Mouse (Mus musculus): ENCODE data around the gene Pebp1.

Gene Pebp1

DNA sequence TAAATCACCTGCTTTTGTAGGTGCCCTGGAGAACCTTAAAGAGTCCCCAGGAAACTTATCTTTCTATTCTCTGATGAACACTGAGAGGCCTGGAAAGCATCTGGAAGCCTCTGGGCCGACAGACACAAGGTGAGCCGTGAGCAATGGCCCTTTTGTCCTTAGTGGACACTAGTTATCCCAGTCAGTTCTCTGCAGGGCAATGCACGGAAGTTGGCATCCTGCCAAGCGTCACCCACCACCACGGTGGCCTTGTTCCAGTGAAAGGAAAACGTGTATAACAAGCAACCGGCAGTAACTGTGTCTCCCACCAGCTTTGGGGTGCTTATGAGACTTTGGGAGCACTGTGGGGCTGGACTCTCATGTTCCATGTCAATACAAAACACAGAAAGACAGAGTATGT, 2.7 kb downstream of the Pebp1 start:
- DNase-seq, result no peak

GRCm38 (mm10) chr5:117284029-117284428, 3.4 kb downstream of the Pebp1 start:
- no peak for DNase-seq

DNA sequence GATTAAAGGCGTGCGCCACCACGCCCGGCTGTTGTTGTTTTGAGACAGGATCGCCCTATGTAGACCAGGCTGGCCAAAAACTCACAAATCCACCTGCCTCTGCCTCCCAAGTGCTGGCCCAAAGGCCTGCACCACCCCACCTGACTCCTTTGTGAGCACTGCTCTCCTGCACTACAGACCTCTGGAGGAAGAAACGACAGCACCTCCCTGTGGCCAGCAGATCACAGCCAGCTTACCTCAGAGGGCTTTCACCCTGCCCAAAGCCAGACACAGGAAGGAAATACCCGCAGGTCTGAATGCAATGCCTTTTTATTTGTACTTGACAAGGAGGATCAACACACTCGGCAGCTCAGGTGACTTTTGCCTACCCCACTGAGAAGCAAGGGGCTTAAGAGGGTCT, 5.1 kb downstream of the Pebp1 start:
- no peak for DNase-seq

GRCm38 (mm10) chr5:117281536-117281935, 5.9 kb downstream of the Pebp1 start:
- no peak for DNase-seq

DNA sequence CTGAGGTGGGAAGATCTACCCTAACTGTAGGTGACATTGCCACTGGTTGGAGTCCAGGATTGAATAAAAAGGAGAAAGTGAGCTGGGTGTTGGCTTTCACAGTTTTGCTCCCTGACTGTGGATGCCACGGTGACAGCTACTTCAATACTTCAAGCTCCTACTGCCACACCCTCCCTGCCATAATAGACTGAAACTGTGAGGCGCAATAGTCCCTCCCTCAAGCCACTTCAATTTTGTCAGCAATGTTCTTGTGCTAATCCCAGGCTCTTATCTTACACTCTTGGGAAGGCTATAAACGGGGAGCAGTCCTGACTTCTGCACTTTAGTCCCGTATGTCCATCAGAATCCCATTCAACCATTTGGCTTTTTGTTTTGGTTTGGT, 7.8 kb downstream of the Pebp1 start:
- DNase-seq, result no peak

- DNase-seq, result peak; percentile 92
Observed at GRCm38 (mm10) chr5:117278809-117279668, 8.4 kb downstream of the Pebp1 start.

- DNase-seq, result no peak
Observed at GRCm38 (mm10) chr5:117277784-117278183, 9.6 kb downstream of the Pebp1 start.

- DNase-seq, result no peak
Observed at GRCm38 (mm10) chr5:117274817-117275216, 12.6 kb downstream of the Pebp1 start.

- DNase-seq, result no peak
Observed at GRCm38 (mm10) chr5:117271945-117272344, 15.5 kb downstream of the Pebp1 start.

- DNase-seq, result no peak
Observed at GRCm38 (mm10) chr5:117269395-117269794, 18.0 kb downstream of the Pebp1 start.

DNA sequence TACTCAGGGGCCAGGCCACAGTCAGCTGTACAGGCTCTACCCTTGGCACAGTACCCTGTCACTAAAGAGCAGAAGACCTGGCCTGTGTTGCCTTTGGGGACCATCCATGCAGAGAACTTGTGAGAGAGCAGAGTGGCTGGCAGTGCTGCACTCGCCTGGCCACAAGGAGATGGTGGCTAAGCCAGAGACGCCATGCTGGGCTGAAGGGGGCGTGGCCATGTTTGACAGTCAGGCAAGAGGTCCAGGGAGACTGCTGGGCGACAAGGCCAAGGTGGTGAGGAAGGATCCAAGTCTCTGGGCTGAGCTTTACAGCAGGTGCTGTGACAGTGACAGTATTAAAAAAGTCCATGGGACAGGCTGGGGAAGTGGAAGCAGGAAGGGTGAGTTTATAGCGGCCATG, 18.7 kb downstream of the Pebp1 start:
- DNase-seq, result no peak

DNA sequence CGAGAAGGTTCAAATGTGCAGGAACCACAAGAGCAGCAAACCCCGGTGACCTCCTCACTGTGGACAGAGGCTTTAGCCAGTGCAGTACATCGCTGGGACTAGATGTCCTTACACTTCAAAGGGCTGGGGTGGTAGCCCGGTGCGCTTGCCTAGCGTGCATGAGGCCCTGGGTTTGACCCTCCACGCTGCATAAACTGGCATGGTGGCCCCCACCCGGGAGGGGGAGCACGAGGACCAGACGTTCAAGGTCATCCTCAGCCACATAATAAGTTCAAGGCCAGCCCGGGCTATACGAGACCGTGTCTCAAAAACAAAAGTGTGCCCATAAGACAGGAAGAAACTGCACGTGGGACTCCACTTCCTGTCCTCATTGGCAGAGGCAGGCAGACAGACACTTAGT, 19.5 kb downstream of the Pebp1 start:
- no peak for DNase-seq

DNA sequence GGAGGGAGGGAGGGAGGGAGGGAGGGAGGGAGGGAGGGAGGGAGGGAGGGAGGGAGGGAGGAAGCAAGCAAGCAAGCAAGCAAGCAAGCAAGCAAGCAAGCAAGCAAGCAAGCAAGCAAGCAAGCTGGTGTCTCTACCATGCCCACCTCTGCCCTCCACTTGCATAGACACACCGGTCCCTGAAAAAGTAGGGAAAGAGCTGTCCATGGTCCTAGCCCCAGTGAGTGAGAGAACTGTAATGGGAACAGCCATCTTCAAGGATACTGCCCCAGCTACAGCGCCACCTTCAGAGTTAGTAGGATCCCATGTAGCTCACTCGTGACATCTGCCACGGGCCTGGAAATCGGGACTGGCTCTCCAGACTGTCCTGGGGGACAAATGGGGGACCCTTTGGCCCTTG, 22.7 kb downstream of the Pebp1 start:
- DNase-seq, result no peak

GRCm38 (mm10) chr5:117263566-117263965, 23.9 kb downstream of the Pebp1 start:
- no peak for DNase-seq

DNA sequence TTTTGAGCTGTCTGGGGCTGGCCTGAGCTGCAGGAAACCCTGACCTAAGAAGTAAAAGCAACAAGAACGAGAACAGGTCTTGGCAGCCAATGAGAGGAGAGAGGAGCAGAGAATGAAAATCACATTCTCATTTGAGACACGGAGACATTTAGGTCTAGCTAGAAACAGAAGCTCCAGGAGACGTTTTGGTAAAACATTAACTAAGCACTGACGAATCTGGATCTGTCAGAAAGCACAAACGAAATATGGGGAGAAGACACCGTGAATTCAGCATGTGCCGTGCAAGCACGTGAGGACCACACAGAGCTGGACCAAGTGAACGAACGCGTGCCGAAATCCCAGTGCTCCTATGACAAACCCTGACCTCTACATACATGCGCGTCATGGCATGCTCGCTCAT, 29.1 kb downstream of the Pebp1 start:
- DNase-seq, result no peak

- no peak for DNase-seq
Observed at GRCm38 (mm10) chr5:117251763-117252162, 35.7 kb downstream of the Pebp1 start.

DNA sequence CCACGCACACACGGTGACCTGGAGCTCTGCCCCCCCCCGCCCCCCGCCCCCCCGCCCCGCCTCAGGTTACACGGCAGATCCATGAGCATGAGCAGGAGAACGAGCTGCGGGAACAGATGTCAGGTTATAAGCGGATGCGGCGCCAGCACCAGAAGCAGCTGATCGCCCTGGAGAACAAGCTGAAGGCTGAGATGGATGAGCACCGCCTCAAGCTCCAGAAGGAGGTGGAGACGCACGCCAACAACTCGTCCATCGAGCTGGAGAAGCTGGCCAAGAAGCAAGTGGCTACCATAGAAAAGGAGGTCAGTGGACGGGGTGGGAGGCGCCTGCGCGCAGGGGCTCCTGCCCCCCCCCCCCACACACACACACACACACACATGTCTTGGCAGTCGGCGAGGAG, 36.6 kb downstream of the Pebp1 start:
- no peak for DNase-seq

DNA sequence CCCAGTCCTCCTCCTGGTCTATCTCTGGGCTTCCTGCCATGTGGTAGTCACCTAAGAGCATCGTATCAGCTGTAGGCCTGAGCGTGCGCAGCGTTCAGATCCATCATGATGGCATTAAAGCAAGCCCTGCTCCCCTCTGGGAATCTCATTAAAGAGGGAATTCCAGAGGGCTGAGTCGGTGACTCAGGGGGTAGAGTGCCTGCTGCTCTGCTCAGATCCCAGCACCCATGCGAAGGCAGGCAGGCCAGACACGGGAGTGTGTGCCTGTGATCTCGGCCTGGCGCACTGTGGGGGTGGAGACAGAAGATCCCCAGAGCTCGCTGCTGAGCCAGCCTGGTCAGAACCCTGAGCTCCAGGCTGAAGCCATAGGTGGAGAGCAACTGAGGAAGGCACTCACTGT, 39.1 kb downstream of the Pebp1 start:
- no peak for DNase-seq

GRCm38 (mm10) chr5:117245170-117245569, 42.3 kb downstream of the Pebp1 start:
- DNase-seq, result no peak

- no peak for DNase-seq
Observed at GRCm38 (mm10) chr5:117242671-117243478, 44.5 kb downstream of the Pebp1 start.

GRCm38 (mm10) chr5:117241935-117242531, 45.4 kb downstream of the Pebp1 start:
- no peak for DNase-seq

DNA sequence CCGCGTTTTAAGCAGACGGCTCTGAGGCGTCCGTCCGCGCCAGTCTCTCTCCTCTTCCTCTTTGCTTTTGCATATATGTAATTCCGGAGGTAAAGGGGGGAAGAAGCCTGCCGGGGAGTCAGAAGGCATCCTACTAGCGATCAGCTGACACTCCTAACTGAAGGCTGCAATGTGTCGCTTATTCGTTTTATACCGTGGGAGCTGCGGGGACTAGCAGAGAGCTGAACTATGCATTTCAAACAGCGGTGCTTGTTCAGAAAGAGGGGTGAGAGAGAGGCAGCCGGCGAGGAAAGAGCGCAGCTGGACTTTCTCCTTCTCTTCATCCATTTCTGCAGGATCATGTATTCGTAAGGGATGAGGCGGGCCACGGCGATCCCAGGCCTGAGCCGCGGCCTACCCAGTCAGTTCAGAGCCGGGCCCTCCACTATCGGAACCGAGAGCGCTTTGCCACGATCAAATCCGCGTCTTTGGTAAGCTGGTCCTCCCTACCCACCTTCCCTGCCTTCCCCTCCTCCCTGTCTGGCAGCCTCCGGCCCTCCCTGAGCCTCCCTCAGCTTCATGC, 46.6 kb downstream of the Pebp1 start:
- DNase-seq, result no peak

DNA sequence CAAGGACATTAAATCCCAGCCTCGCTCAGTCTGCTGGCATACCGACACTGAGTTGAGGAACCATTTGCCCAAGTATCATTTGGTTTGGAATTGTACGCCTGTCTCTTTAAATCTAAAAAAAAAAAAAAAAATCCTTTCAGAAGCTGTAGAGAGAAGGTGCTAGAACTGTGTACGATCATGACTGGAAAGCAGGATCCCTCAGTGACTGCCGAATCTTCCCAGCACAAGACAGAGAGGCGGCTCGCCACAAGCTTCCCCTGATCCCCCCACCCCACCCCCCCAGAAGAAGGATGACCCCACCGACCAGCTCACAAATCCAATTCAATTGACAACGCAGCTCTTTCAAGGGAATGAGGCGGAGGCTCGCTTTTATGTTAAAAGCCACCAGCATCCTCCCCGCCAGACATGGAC, 47.1 kb downstream of the Pebp1 start:
- no peak for DNase-seq

All from heart, adult 11 months (tissue).